Mouse (Mus musculus) liver, adult 2 months (tissue): ENCODE data around the gene Reps1. TPM values are rescaled to one million over a fixed set of nuclear protein-coding genes. Genes with fewer than 3 reads are reported as not detected.

Experiments
- DNase-seq: peaks from one replicate; pipeline ENCODE4 v3.0.0-alpha.2; 2011; ENCODE audit warnings: low read depth, low spot score; ENCODE audit errors: extremely low read depth
- H3K27ac ChIP-seq: fragments of 200-500 bp; replicated peaks from 2 replicates; pipeline ENCODE4 v1.5.1; 2012; ENCODE audit warnings: low read depth, mild to moderate bottlenecking, control low read depth, inconsistent platforms, low read length; ENCODE audit not compliant: insufficient read depth
- H3K27me3 ChIP-seq: fragments of 200-500 bp; 2 replicates; pipeline ENCODE4 v1.6.1; 2012; ENCODE audit warnings: mild to moderate bottlenecking, moderate library complexity, low read length, inconsistent platforms; ENCODE audit not compliant: control insufficient read depth, insufficient read depth
- H3K36me3 ChIP-seq: fragments of 200-500 bp; 2 replicates; pipeline ENCODE4 v1.6.1; 2012; ENCODE audit warnings: low read length, inconsistent platforms; ENCODE audit not compliant: control insufficient read depth, insufficient read depth
- H3K4me1 ChIP-seq: fragments of 200-500 bp; 2 replicates; pipeline ENCODE4 v1.6.1; 2011; ENCODE audit warnings: low read length; ENCODE audit not compliant: control insufficient read depth, insufficient read depth
- H3K4me3 ChIP-seq: fragments of 200-500 bp; 2 replicates; pipeline ENCODE4 v1.5.1; 2011; ENCODE audit warnings: low read depth, mild to moderate bottlenecking, control low read depth, low read length, moderate library complexity; ENCODE audit not compliant: insufficient read depth
- H3K79me2 ChIP-seq: fragments of 200-500 bp; 2 replicates; pipeline ENCODE4 v1.6.1; 2012; ENCODE audit warnings: inconsistent platforms, mild to moderate bottlenecking, low read length, moderate library complexity; ENCODE audit not compliant: control insufficient read depth, insufficient read depth
- H3K9ac ChIP-seq: fragments of 200-500 bp; 2 replicates; pipeline ENCODE4 v1.6.1; 2012; ENCODE audit warnings: low read depth, mild to moderate bottlenecking, control low read depth, inconsistent platforms, low read length
- CTCF ChIP-seq: fragments of 200-500 bp; IDR thresholded peaks from 2 replicates; pipeline ENCODE4 v1.5.1; 2011; ENCODE audit warnings: low read depth, low read length, control low read depth
- POLR2A ChIP-seq: fragments of 200-500 bp; IDR thresholded peaks from 2 replicates; pipeline ENCODE4 v1.6.1; 2011; ENCODE audit warnings: low read length, control low read depth; ENCODE audit not compliant: insufficient read depth; ENCODE audit errors: extremely low read depth
- WGBS: fragments of 180-500 bp; shearing (Covaris S2); methylation state at CpG from one replicate; pipeline ENCODE4 v1.1.7; 2018; 5-methylcytosine and 5-hydroxymethylcytosine counted together
- polyA plus RNA-seq: library from polyadenylated mRNA; depleted of rRNA; stranded (reverse); fragments of >200 nt; gene quantifications from 2 replicates; pipeline ENCODE4 v1.2.3, GENCODE M21; 2012; rRNA removed
- total RNA-seq: library from RNA; depleted of rRNA; stranded (reverse); fragments of >200 nt; gene quantifications from 2 replicates; pipeline ENCODE4 v1.2.3, GENCODE M21; 2014; rRNA removed

Gene Reps1
- total and polyA plus RNA-seq, 2 experiments, result 12.4 to 17.6 TPM

DNA sequence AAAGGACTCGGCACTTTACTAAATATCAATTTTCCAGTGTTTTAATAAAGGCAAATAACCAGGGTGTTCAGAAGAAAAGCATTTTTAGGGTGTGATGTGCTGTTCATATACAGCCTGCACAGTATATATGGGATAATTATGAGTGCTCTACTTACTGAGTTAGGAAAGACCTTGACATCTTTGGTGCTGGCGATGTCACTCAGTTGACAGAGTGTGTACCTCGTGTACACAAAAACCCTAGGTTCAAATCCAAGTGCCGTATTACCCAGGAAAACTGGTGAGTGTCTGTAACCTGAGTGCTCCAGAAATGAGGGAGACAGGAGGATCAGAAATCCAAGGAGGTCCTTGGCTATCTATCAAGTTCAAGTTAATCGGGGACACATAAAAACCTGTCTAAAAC is 84.0 kb downstream of the Reps1 start:
- H3K9ac ChIP-seq, result no peak overlapping the region
- H3K4me1 ChIP-seq, result no peaks in the 10 kb centered on the region
- H3K36me3 ChIP-seq, result no peaks in the 10 kb centered on the region
- H3K4me3 ChIP-seq, result peak overlapping the region; percentile 23; the same call in 1 of the 2 replicates
- 63% methylated on average over 5 of the region's 5 CpGs for WGBS
- H3K79me2 ChIP-seq, result no peaks in the 10 kb centered on the region
- H3K27me3 ChIP-seq, result no peaks in the 10 kb centered on the region
- H3K27ac ChIP-seq, result no peak overlapping the region
- TF ChIP-seq CTCF (no peak), POLR2A (no peak)
- peak; percentile 22 for DNase-seq

DNA sequence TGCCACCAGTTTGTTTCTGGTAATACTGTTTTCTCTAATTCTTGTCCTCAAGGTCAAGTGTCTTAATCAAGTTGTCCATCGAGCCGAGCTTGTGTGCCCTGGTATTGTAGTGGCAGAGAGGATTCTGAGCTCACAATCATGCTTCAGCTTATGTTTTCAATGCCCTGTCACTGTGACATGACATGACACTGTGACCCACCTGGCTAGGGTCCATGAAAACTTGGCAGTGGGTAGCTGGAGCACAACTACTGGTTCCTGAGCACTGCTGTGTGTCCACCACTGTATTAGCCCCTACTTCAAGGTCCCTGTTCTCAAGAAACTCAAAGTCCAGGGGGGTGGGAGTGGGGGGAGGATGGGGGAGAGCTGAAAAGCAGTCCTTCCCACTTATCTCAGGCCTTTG is 85.7 kb downstream of the Reps1 start:
- peak; percentile 63 for DNase-seq
- H3K27me3 ChIP-seq, result no peaks in the 10 kb centered on the region
- no peaks in the 10 kb centered on the region for H3K4me1 ChIP-seq
- no peak overlapping the region for H3K4me3 ChIP-seq
- no peak overlapping the region for H3K27ac ChIP-seq
- no peak overlapping the region for H3K9ac ChIP-seq
- H3K36me3 ChIP-seq, result no peaks in the 10 kb centered on the region
- TF ChIP-seq POLR2A (no peak), CTCF (no peak)
- no peaks in the 10 kb centered on the region for H3K79me2 ChIP-seq
- WGBS, result 52% methylated on average over 2 of the region's 2 CpGs

DNA sequence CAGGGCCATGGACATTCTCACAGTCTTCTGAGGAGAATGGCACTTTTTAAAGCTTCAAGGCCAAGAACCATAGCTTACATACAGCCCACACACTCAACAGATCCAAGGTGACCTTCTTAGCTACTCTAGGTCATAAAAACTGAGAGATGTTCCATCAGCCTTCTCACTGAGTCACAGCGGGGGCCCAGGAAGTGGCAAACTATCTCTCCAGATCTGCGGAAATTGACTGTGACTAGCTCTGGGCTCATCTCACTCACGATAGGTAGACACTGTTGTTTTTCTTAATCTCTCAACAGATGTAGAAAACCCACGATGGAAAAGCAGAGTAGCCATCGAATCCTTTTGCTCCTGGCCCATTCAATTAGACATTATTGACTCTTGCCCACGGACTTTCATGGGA is 86.6 kb downstream of the Reps1 start:
- Histone ChIP-seq H3K27me3 (no peaks in the 10 kb centered on the region), H3K9ac (no peak overlapping the region), H3K36me3 (no peaks in the 10 kb centered on the region), H3K4me3 (no peak overlapping the region), H3K27ac (no peak overlapping the region), H3K4me1 (no peaks in the 10 kb centered on the region), H3K79me2 (no peaks in the 10 kb centered on the region)
- TF ChIP-seq CTCF (no peak), POLR2A (no peak)
- no peak for DNase-seq
- WGBS, result 93% methylated on average over 6 of the region's 6 CpGs

DNA sequence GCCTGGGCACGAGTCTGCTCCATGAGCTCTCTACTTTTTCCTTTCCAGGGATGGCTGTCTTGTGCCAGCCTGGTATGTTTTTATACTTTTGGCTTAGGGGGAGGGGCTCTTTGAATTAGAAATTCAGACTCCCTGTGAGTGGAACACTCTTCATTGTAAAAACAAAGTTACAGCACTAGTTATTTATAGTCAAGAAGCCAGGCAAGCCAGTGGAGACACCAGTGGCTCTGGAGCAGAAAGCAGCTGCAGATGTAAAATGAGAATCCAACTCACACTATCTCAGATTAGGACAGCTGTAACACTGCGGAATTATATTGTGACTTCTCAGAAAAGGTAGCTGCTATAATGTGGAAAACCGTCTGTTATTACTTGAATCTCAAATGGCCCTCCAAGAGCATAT is 91.6 kb downstream of the Reps1 start:
- no peaks in the 10 kb centered on the region for H3K4me1 ChIP-seq
- no peak for DNase-seq
- no peak overlapping the region for H3K9ac ChIP-seq
- H3K79me2 ChIP-seq, result no peaks in the 10 kb centered on the region
- H3K36me3 ChIP-seq, result no peaks in the 10 kb centered on the region
- H3K4me3 ChIP-seq, result no peak overlapping the region
- WGBS, result 78% methylated on average over 3 of the region's 3 CpGs
- TF ChIP-seq POLR2A, result no peak
- no peak for TF ChIP-seq CTCF
- no peaks in the 10 kb centered on the region for H3K27me3 ChIP-seq
- no peak overlapping the region for H3K27ac ChIP-seq

DNA sequence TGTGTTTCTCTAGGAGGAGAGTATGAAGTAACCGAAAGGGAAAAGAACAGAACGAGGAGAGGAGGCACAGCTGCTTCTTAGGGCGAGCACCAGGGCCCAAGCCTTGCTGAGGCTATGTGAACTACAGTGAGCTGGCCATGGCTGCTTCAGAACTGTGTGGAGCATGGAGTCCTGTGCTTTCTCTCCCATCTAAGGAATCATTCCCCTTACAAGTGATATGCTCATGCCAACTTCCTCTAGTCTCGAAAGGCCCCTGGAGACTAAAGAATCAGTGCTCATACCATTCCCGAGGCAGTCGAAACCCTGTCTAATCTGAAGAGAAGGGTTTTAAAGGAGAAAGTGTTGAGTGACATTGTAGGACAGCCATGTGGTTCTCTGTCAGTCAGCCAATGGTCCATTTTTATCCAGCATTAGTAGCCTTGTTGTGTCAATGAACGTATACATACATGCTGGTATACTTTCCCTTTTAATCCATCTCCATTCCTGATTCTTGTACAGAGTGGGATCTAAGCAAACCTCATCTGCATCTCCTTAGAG is 106.8 kb downstream of the Reps1 start:
- no peaks in the 10 kb centered on the region for H3K4me1 ChIP-seq
- DNase-seq, result no peak
- H3K27ac ChIP-seq, result no peak overlapping the region
- H3K27me3 ChIP-seq, result no peaks in the 10 kb centered on the region
- no peaks in the 10 kb centered on the region for H3K36me3 ChIP-seq
- H3K79me2 ChIP-seq, result no peaks in the 10 kb centered on the region
- WGBS, result 86% methylated on average over 7 of the region's 7 CpGs
- no peak overlapping the region for H3K4me3 ChIP-seq
- H3K9ac ChIP-seq, result no peak overlapping the region
- TF ChIP-seq CTCF, result no peak
- TF ChIP-seq POLR2A, result no peak

Other genes with a start within 250 kb of the Reps1 start
- gene Heca, start 107.8 kb upstream of the Reps1 start, total RNA-seq, result 25.2 and 27.9 TPM in 2 replicates
- gene Heca, start 107.8 kb upstream of the Reps1 start, polyA plus RNA-seq, result 7.5 and 15.1 TPM in 2 replicates
- 13.2 and 14.3 TPM in 2 replicates for gene Abracl, start 32.6 kb upstream of the Reps1 start, total RNA-seq
- gene Abracl, start 32.6 kb upstream of the Reps1 start, polyA plus RNA-seq, result 5.8 and 6.3 TPM in 2 replicates
- not detected in 2 replicates for gene Ect2l, start 155.0 kb downstream of the Reps1 start, total RNA-seq
- gene Ect2l, start 155.0 kb downstream of the Reps1 start, polyA plus RNA-seq, result not detected in 2 replicates
- 19.7 and 20.9 TPM in 2 replicates for gene Ccdc28a, start 179.1 kb downstream of the Reps1 start, total RNA-seq
- gene Ccdc28a, start 179.1 kb downstream of the Reps1 start, polyA plus RNA-seq, result 20.5 and 21.7 TPM in 2 replicates